In genomic region chr11:119267241-119267674, GRCm38 (mm10) we compare ENCODE assay signal across 8 mouse cellular contexts. TPM values are rescaled to one million over a fixed set of nuclear protein-coding genes. Genes with fewer than 3 reads are reported as not detected.
DNase-seq lines count a peak whose midpoint lies in the region; ATAC-seq and TF ChIP-seq lines count a peak whose summit lies in the region.

No protein-coding gene starts in this region.

- H3K4me2 ChIP-seq in heart, postnatal 0 days (ENCODE audit: low read depth, low read length) = peak overlapping the region; percentile 89

- peak overlapping the region; percentile 91 for H3K27ac ChIP-seq in liver, adult 2 months (replicated peaks; ENCODE audit: insufficient read depth, low read depth, low read length)
- H3K27ac ChIP-seq in heart, postnatal 0 days (ENCODE audit: low read depth) = no peak overlapping the region

- peak; percentile 96 for DNase-seq in liver, adult 2 months (ENCODE audit: extremely low read depth, low read depth, low spot score)
- no peak for DNase-seq in liver
- DNase-seq in cerebellum, postnatal 10 days = peak; percentile 91 to 93
- DNase-seq in heart, postnatal 0 days (ENCODE audit: low spot score) = no peak
- DNase-seq in kidney, postnatal 14 days = peak; percentile 80
- DNase-seq in lung, postnatal 14 days = peak; percentile 36
- DNase-seq in testis, postnatal 10 days (ENCODE audit: low spot score) = peak; percentile 77
- DNase-seq in urinary bladder, postnatal 25 days (ENCODE audit: low spot score) = no peak

- no peak for TF ChIP-seq EP300 in heart, postnatal 0 days (IDR thresholded peaks at IDR 0.05; ENCODE audit: low read depth)

- H3K4me1 ChIP-seq in liver, adult 2 months (ENCODE audit: control insufficient read depth, insufficient read depth, low read length) = peaks cover 4% of the 10 kb centered on the region; the same call in 1 of the 2 replicates
- H3K4me1 ChIP-seq in heart, postnatal 0 days (ENCODE audit: control insufficient read depth, insufficient read depth) = no peaks in the 10 kb centered on the region

- TF ChIP-seq CTCF in liver, adult 2 months (IDR thresholded peaks at IDR 0.05; ENCODE audit: low read depth, low read length) = no peak
- no peak for TF ChIP-seq CTCF in heart, postnatal 0 days (IDR thresholded peaks at IDR 0.05; ENCODE audit: low read depth)

- H3K79me2 ChIP-seq in liver, adult 2 months (ENCODE audit: control insufficient read depth, insufficient read depth, low read length) = no peaks in the 10 kb centered on the region

- TF ChIP-seq POLR2A in liver, adult 2 months (IDR thresholded peaks at IDR 0.05; ENCODE audit: extremely low read depth, insufficient read depth, low read length) = no peak

- H3K4me3 ChIP-seq in liver, adult 2 months (ENCODE audit: insufficient read depth, low read depth, low read length) = no peak overlapping the region
- peak overlapping the region; percentile 53; the same call in 1 of the 2 replicates for H3K4me3 ChIP-seq in heart, postnatal 0 days (ENCODE audit: low read depth, low read length)

- H3K9me3 ChIP-seq in heart, postnatal 0 days (replicated peaks; ENCODE audit: control insufficient read depth, low read length) = no peaks in the 10 kb centered on the region

- 9% methylated on average over 6 of the region's 6 CpGs for WGBS in liver, adult 2 months
- 36% methylated on average over 6 of the region's 6 CpGs for WGBS in heart, postnatal 0 days

- H3K27me3 ChIP-seq in liver, adult 2 months (ENCODE audit: control insufficient read depth, insufficient read depth, low read length) = no peaks in the 10 kb centered on the region
- H3K27me3 ChIP-seq in heart, postnatal 0 days (ENCODE audit: control insufficient read depth, insufficient read depth, low read length) = no peaks in the 10 kb centered on the region

- H3K36me3 ChIP-seq in liver, adult 2 months (ENCODE audit: control insufficient read depth, insufficient read depth, low read length) = no peaks in the 10 kb centered on the region
- H3K36me3 ChIP-seq in heart, postnatal 0 days (replicated peaks; ENCODE audit: control insufficient read depth, insufficient read depth, low read length) = peaks cover 15% of the 10 kb centered on the region; the same call in 1 of the 2 replicates

- ATAC-seq in heart, postnatal 0 days (ENCODE audit: insufficient read depth, low read depth) = 0 out of 2 replicates have a peak, but pooled peaks have one; percentile 5

- H3K9ac ChIP-seq in liver, adult 2 months (ENCODE audit: low read depth, low read length) = no peak overlapping the region; the same call in 1 of the 2 replicates
- H3K9ac ChIP-seq in heart, postnatal 0 days (replicated peaks; ENCODE audit: low read depth, low read length) = no peak overlapping the region

RNA-seq across cellular contexts. Expression of gene Gaa, which starts 0.4 kb away (rescaled TPM):
- 22.4 and 49.3 TPM in 2 replicates for total RNA-seq in liver, adult 2 months (2014; rRNA removed)
- 108 and 119 TPM in 2 replicates for polyA plus RNA-seq in liver, adult 2 months (2012; rRNA removed)
- 91.1 and 158 TPM in 2 replicates for total RNA-seq in heart, postnatal 0 days (2014; rRNA removed; ENCODE audit: low replicate concordance)
- 51.8 and 56.3 TPM in 2 replicates for polyA plus RNA-seq in heart, postnatal 0 days (2015; fragmentation: Nextera tagmentation; extraction: Ambion mirVana)

RNA-seq across cellular contexts. Expression of gene Eif4a3, which starts 32.6 kb away (rescaled TPM):
- total RNA-seq in liver, adult 2 months (2014; rRNA removed) = 57.3 and 64.2 TPM in 2 replicates
- 49.8 and 61.5 TPM in 2 replicates for polyA plus RNA-seq in liver, adult 2 months (2012; rRNA removed)
- total RNA-seq in heart, postnatal 0 days (2014; rRNA removed; ENCODE audit: low replicate concordance) = 156 and 157 TPM in 2 replicates
- polyA plus RNA-seq in heart, postnatal 0 days (2015; fragmentation: Nextera tagmentation; extraction: Ambion mirVana) = 197 and 212 TPM in 2 replicates

RNA-seq across cellular contexts. Expression of gene Ccdc40, which starts 38.9 kb away (rescaled TPM):
- 0.07 and 0.09 TPM in 2 replicates for total RNA-seq in liver, adult 2 months (2014; rRNA removed)
- 0.04 TPM in 1 of 2 replicates, not detected in the other for polyA plus RNA-seq in liver, adult 2 months (2012; rRNA removed)
- total RNA-seq in heart, postnatal 0 days (2014; rRNA removed; ENCODE audit: low replicate concordance) = 0.39 TPM in 1 of 2 replicates, not detected in the other
- polyA plus RNA-seq in heart, postnatal 0 days (2015; fragmentation: Nextera tagmentation; extraction: Ambion mirVana) = 0.62 and 0.68 TPM in 2 replicates

RNA-seq across cellular contexts. Expression of gene Tbc1d16, which starts 39.0 kb away (rescaled TPM):
- 4.6 and 5.5 TPM in 2 replicates for total RNA-seq in liver, adult 2 months (2014; rRNA removed)
- polyA plus RNA-seq in liver, adult 2 months (2012; rRNA removed) = 8.5 and 9.5 TPM in 2 replicates
- total RNA-seq in heart, postnatal 0 days (2014; rRNA removed; ENCODE audit: low replicate concordance) = 46.4 and 50.8 TPM in 2 replicates
- polyA plus RNA-seq in heart, postnatal 0 days (2015; fragmentation: Nextera tagmentation; extraction: Ambion mirVana) = 12.4 and 12.9 TPM in 2 replicates

RNA-seq across cellular contexts. Expression of gene Card14, which starts 40.3 kb away (rescaled TPM):
- 0.09 and 0.20 TPM in 2 replicates for total RNA-seq in liver, adult 2 months (2014; rRNA removed)
- 0.10 and 0.22 TPM in 2 replicates for polyA plus RNA-seq in liver, adult 2 months (2012; rRNA removed)
- total RNA-seq in heart, postnatal 0 days (2014; rRNA removed; ENCODE audit: low replicate concordance) = 0.66 and 1.2 TPM in 2 replicates
- polyA plus RNA-seq in heart, postnatal 0 days (2015; fragmentation: Nextera tagmentation; extraction: Ambion mirVana) = 0.41 and 0.48 TPM in 2 replicates

Comparison
In these comparisons a context has a peak if more than half of its experiments do, and no peak if none do; other contexts are left out.
1. DNase-seq: peak in liver, adult 2 months (single experiment), cerebellum, postnatal 10 days (2 of 2), kidney, postnatal 14 days (single experiment), lung, postnatal 14 days (single experiment) and testis, postnatal 10 days (single experiment); none in liver (single experiment), heart, postnatal 0 days (single experiment) and urinary bladder, postnatal 25 days (single experiment).